Mouse (Mus musculus) MEL (cell line): ENCODE measurements at regions not wholly inside any gene's neighbourhood (a gene's known extent, or its start where the extent isn't known, plus 50 kb on each side); places are given as distances from the start of the nearest gene placed in this dataset.

ENCODE experiments used
- DNase-seq: peaks from one replicate; pipeline ENCODE4 v3.0.0; 2011; ENCODE audit warnings: low read depth, low spot score
- H3K27ac ChIP-seq: 2 replicates; pipeline ENCODE4 v1.5.1; 2012; ENCODE audit warnings: low read depth, mild to moderate bottlenecking, control low read depth, low read length, moderate library complexity; ENCODE audit not compliant: control insufficient read depth
- H3K27me3 ChIP-seq, 2 experiments: fragments of 150-350 bp in 1 of 2; sonication (generic) in 1 of 2; 2 replicates each; pipeline ENCODE4 v1.6.1; 2012; ENCODE audit warnings: low read length in 2 of 2, mild to moderate bottlenecking in 2 of 2, improper control_type of control experiment in 1 of 2, moderate library complexity in 1 of 2; ENCODE audit not compliant: insufficient read depth in 2 of 2, control insufficient read depth in 1 of 2
- H3K36me3 ChIP-seq, 2 experiments: 2 replicates each; pipeline ENCODE4 v1.6.1; 2012 to 2014; ENCODE audit warnings: low read length in 2 of 2, improper control_type of control experiment in 1 of 2, inconsistent platforms in 1 of 2, mild to moderate bottlenecking in 1 of 2; ENCODE audit not compliant: insufficient read depth in 2 of 2, control insufficient read depth in 1 of 2
- H3K4me1 ChIP-seq, 2 experiments: fragments of 150-350 bp in 1 of 2; sonication (generic) in 1 of 2; 2 replicates each; pipeline ENCODE4 v1.6.1; 2012; ENCODE audit warnings: low read length in 2 of 2, improper control_type of control experiment in 1 of 2, mild to moderate bottlenecking in 1 of 2; ENCODE audit not compliant: insufficient read depth in 2 of 2, control insufficient read depth in 1 of 2
- H3K4me3 ChIP-seq, 2 experiments: fragments of 150-350 bp in 1 of 2; sonication (generic) in 1 of 2; 2 replicates each; pipeline ENCODE4 v1.5.1; 2012; ENCODE audit warnings: low read depth in 2 of 2, low read length in 2 of 2, mild to moderate bottlenecking in 2 of 2, moderate library complexity in 2 of 2, control low read depth in 1 of 2, improper control_type of control experiment in 1 of 2; ENCODE audit not compliant: control insufficient read depth in 1 of 2, insufficient read depth in 1 of 2
- H3K79me2 ChIP-seq: 2 replicates; pipeline ENCODE4 v1.6.1; 2012; ENCODE audit warnings: mild to moderate bottlenecking, low read length, moderate library complexity; ENCODE audit not compliant: control insufficient read depth, poor library complexity, insufficient read depth
- H3K9ac ChIP-seq: 2 replicates; pipeline ENCODE4 v1.6.1; 2012; ENCODE audit warnings: low read depth, mild to moderate bottlenecking, control low read depth, low read length, moderate library complexity; ENCODE audit not compliant: control insufficient read depth, poor library complexity, severe bottlenecking
- H3K9me3 ChIP-seq: fragments of 150-350 bp; sonication (generic); replicated peaks from 2 replicates; pipeline ENCODE4 v1.6.1; 2012; ENCODE audit warnings: mild to moderate bottlenecking, low read length, improper control_type of control experiment, moderate library complexity; ENCODE audit not compliant: insufficient read depth
- BHLHE40 ChIP-seq: IDR thresholded peaks from 2 replicates; pipeline ENCODE4 v1.6.1; 2012; ENCODE audit warnings: low read depth, mild to moderate bottlenecking, inconsistent platforms, low read length, improper control_type of control experiment, borderline replicate concordance
- CHD1 ChIP-seq: IDR thresholded peaks from 2 replicates; pipeline ENCODE4 v1.6.1; 2012; ENCODE audit warnings: low read depth, mild to moderate bottlenecking, inconsistent platforms, low read length, improper control_type of control experiment
- CTCF ChIP-seq, 3 experiments: IDR thresholded peaks in 2 of 3; conservative IDR thresholded peaks in 1 of 3; 2 replicates each; pipeline ENCODE4 v1.5.1; 2011 to 2012; ENCODE audit warnings: low read length in 3 of 3, low read depth in 2 of 3, mild to moderate bottlenecking in 2 of 3, improper control_type of control experiment in 1 of 3, inconsistent platforms in 1 of 3, mixed read lengths in 1 of 3, moderate library complexity in 1 of 3; ENCODE audit not compliant: control insufficient read depth in 1 of 3, insufficient read depth in 1 of 3, poor library complexity in 1 of 3, severe bottlenecking in 1 of 3
- EP300 ChIP-seq, 2 experiments: IDR thresholded peaks; 2 replicates each; pipeline ENCODE4 v1.6.1; 2011; ENCODE audit warnings: improper control_type of control experiment in 2 of 2, low read length in 2 of 2, low read depth in 1 of 2, mild to moderate bottlenecking in 1 of 2
- GABPA ChIP-seq: IDR thresholded peaks from 2 replicates; pipeline ENCODE4 v1.6.1; 2012; ENCODE audit warnings: low read depth, mild to moderate bottlenecking, inconsistent platforms, low read length, improper control_type of control experiment, moderate library complexity
- JUND ChIP-seq: IDR thresholded peaks from 2 replicates; pipeline ENCODE4 v1.6.1; 2011; ENCODE audit warnings: low read depth, mild to moderate bottlenecking, improper control_type of control experiment, low read length
- MAZ ChIP-seq: IDR thresholded peaks from 2 replicates; pipeline ENCODE4 v1.6.1; 2012; ENCODE audit warnings: low read depth, mild to moderate bottlenecking, inconsistent platforms, low read length, improper control_type of control experiment
- MXI1 ChIP-seq: IDR thresholded peaks from 2 replicates; pipeline ENCODE4 v1.6.1; 2011; ENCODE audit warnings: mild to moderate bottlenecking, low read depth, low read length, improper control_type of control experiment
- MYB ChIP-seq: IDR thresholded peaks from 2 replicates; pipeline ENCODE4 v1.6.1; 2011; ENCODE audit warnings: mild to moderate bottlenecking, low read depth, low read length, improper control_type of control experiment
- MYC ChIP-seq: IDR thresholded peaks from 2 replicates; pipeline ENCODE4 v1.6.1; 2011; ENCODE audit warnings: low read depth, mild to moderate bottlenecking, low read length, improper control_type of control experiment, moderate library complexity
- NRF1 ChIP-seq: IDR thresholded peaks from 2 replicates; pipeline ENCODE4 v1.6.1; 2014; ENCODE audit warnings: low read depth, mild to moderate bottlenecking, inconsistent platforms, low read length, improper control_type of control experiment, moderate library complexity; ENCODE audit not compliant: poor library complexity, insufficient read depth, severe bottlenecking
- POLR2A ChIP-seq, 2 experiments: IDR thresholded peaks; 2 replicates each; pipeline ENCODE4 v1.6.1; 2011 to 2012; ENCODE audit warnings: low read length in 2 of 2, mild to moderate bottlenecking in 2 of 2, control low read depth in 1 of 2, improper control_type of control experiment in 1 of 2, low read depth in 1 of 2, moderate library complexity in 1 of 2; ENCODE audit not compliant: control insufficient read depth in 1 of 2, insufficient read depth in 1 of 2, poor library complexity in 1 of 2
- RAD21 ChIP-seq: IDR thresholded peaks from 2 replicates; pipeline ENCODE4 v1.6.1; 2011; ENCODE audit warnings: mild to moderate bottlenecking, low read depth, low read length, improper control_type of control experiment
- SIN3A ChIP-seq: IDR thresholded peaks from 2 replicates; pipeline ENCODE4 v1.6.1; 2012; ENCODE audit warnings: low read length, improper control_type of control experiment, inconsistent platforms
- SMC3 ChIP-seq: IDR thresholded peaks from 2 replicates; pipeline ENCODE4 v1.6.1; 2011; ENCODE audit warnings: low read depth, low read length, improper control_type of control experiment
- TAL1 ChIP-seq: IDR thresholded peaks from 2 replicates; pipeline ENCODE4 v1.6.1; 2012; ENCODE audit warnings: mild to moderate bottlenecking, inconsistent platforms, low read length, moderate library complexity, mixed read lengths
- TCF12 ChIP-seq: IDR thresholded peaks from 2 replicates; pipeline ENCODE4 v1.6.1; 2014; ENCODE audit warnings: low read depth, mild to moderate bottlenecking, inconsistent platforms, low read length, improper control_type of control experiment, moderate library complexity
- UBTF ChIP-seq: IDR thresholded peaks from 2 replicates; pipeline ENCODE4 v1.6.1; 2012; ENCODE audit warnings: low read depth, mild to moderate bottlenecking, inconsistent platforms, low read length, improper control_type of control experiment, moderate library complexity, borderline replicate concordance; ENCODE audit not compliant: insufficient read depth
- ZC3H11A ChIP-seq: IDR thresholded peaks from 2 replicates; pipeline ENCODE4 v1.6.1; 2012; ENCODE audit warnings: low read depth, mild to moderate bottlenecking, inconsistent platforms, low read length, improper control_type of control experiment
- ZKSCAN1 ChIP-seq: IDR thresholded peaks from 2 replicates; pipeline ENCODE4 v1.6.1; 2012; ENCODE audit warnings: low read depth, mild to moderate bottlenecking, inconsistent platforms, low read length, improper control_type of control experiment, moderate library complexity
- ZMIZ1 ChIP-seq: IDR thresholded peaks from 2 replicates; pipeline ENCODE4 v1.6.1; 2012; ENCODE audit warnings: low read depth, mild to moderate bottlenecking, inconsistent platforms, low read length, improper control_type of control experiment, moderate library complexity
- ZNF384 ChIP-seq: IDR thresholded peaks from 2 replicates; pipeline ENCODE4 v1.6.1; 2012; ENCODE audit warnings: low read depth, mild to moderate bottlenecking, inconsistent platforms, low read length, improper control_type of control experiment

GRCm38 (mm10) chr4:21222631-21223030, 463.1 kb downstream of the Prdm13 start:
- peak; percentile 48 for DNase-seq
- peak; percentile 72 for TF ChIP-seq RAD21
- TF ChIP-seq ZNF384 = no peak
- TF ChIP-seq TAL1 = no peak
- TF ChIP-seq JUND = no peak
- no peak for TF ChIP-seq SIN3A
- no peak for TF ChIP-seq ZKSCAN1
- no peak for TF ChIP-seq POLR2A (IDR thresholded peaks at IDR 0.05; ENCODE audit: control insufficient read depth in 1 of 2, insufficient read depth in 1 of 2, low read depth in 1 of 2, low read length in 2 of 2, poor library complexity in 1 of 2)
- no peak for TF ChIP-seq MYB
- peak; percentile 31 to 73 (median 67) for TF ChIP-seq CTCF (IDR thresholded peaks at IDR 0.05 in 2 of 3, conservative IDR thresholded peaks at IDR 0.05 in 1 of 3; ENCODE audit: control insufficient read depth in 1 of 3, insufficient read depth in 1 of 3, low read depth in 2 of 3, low read length in 3 of 3, poor library complexity in 1 of 3, severe bottlenecking in 1 of 3)
- TF ChIP-seq SMC3 = peak; percentile 75
- no peak for TF ChIP-seq GABPA
- peak; percentile 63 for TF ChIP-seq ZC3H11A
- no peak for TF ChIP-seq CHD1
- TF ChIP-seq MXI1 = no peak
- no peak for TF ChIP-seq UBTF
- TF ChIP-seq ZMIZ1 = no peak
- no peak for TF ChIP-seq BHLHE40
- H3K9me3 ChIP-seq = no peaks in the 10 kb centered on the region

GRCm38 (mm10) chr4:21207617-21208016, 478.1 kb downstream of the Prdm13 start:
- no peak for DNase-seq
- H3K9me3 ChIP-seq = no peaks in the 10 kb centered on the region
- H3K36me3 ChIP-seq = no peaks in the 10 kb centered on the region
- H3K9ac ChIP-seq = no peak overlapping the region
- H3K79me2 ChIP-seq = no peaks in the 10 kb centered on the region
- TF ChIP-seq TCF12 (no peak), EP300 (IDR thresholded peaks at IDR 0.05; ENCODE audit: low read depth in 1 of 2, low read length in 2 of 2) (no peak), MYC (no peak), ZMIZ1 (no peak), NRF1 (no peak), SIN3A (no peak), CHD1 (no peak), MAZ (no peak)
- H3K4me1 ChIP-seq = no peaks in the 10 kb centered on the region
- no peak overlapping the region for H3K27ac ChIP-seq
- no peaks in the 10 kb centered on the region for H3K27me3 ChIP-seq
- H3K4me3 ChIP-seq = no peak overlapping the region

More at GRCm38 (mm10) chr4:21222631-21223030, 463.1 kb downstream of the Prdm13 start:
- Histone ChIP-seq H3K36me3 (no peaks in the 10 kb centered on the region), H3K4me3 (no peak overlapping the region), H3K27ac (no peak overlapping the region), H3K27me3 (no peaks in the 10 kb centered on the region; a peak in 1 of 4 replicates), H3K9ac (no peak overlapping the region), H3K79me2 (no peaks in the 10 kb centered on the region), H3K4me1 (no peaks in the 10 kb centered on the region; a peak in 1 of 4 replicates)
